Mouse (Mus musculus) neural tube, embryonic 15.5 days (tissue): ENCODE measurements around the gene Rpl13. TPM values are rescaled to one million over a fixed set of nuclear protein-coding genes. Genes with fewer than 3 reads are reported as not detected.

Experiments used
- ATAC-seq: fragments of 200-750 bp; cut with Nextera tagmentation; 2 replicates; pipeline ENCODE4 v1.8.0; 2017; ENCODE audit warnings: mild to moderate bottlenecking, moderate TSS enrichment, moderate library complexity; ENCODE audit not compliant: low FRiP score
- H3K27ac ChIP-seq: fragments of 300-500 bp; sonication (generic); replicated peaks from 2 replicates; pipeline ENCODE4 v1.5.1; 2015; ENCODE audit warnings: mild to moderate bottlenecking, inconsistent platforms
- H3K27me3 ChIP-seq: fragments of 300-500 bp; sonication (generic); replicated peaks from 2 replicates; pipeline ENCODE4 v1.6.1; 2015; ENCODE audit warnings: inconsistent platforms
- H3K36me3 ChIP-seq: fragments of 300-500 bp; sonication (generic); 2 replicates; pipeline ENCODE4 v1.6.1; 2015; ENCODE audit warnings: inconsistent platforms
- H3K4me1 ChIP-seq: fragments of 300-500 bp; sonication (generic); 2 replicates; pipeline ENCODE4 v1.6.1; 2015; ENCODE audit warnings: inconsistent platforms
- H3K4me2 ChIP-seq: fragments of 300-500 bp; sonication (generic); 2 replicates; pipeline ENCODE4 v1.6.1; 2015; ENCODE audit warnings: inconsistent platforms, mild to moderate bottlenecking, moderate library complexity
- H3K4me3 ChIP-seq: fragments of 300-500 bp; sonication (generic); replicated peaks from 2 replicates; pipeline ENCODE4 v1.5.1; 2015; ENCODE audit warnings: mild to moderate bottlenecking, inconsistent platforms
- H3K9ac ChIP-seq: fragments of 300-500 bp; sonication (generic); replicated peaks from 2 replicates; pipeline ENCODE4 v1.6.1; 2015; ENCODE audit warnings: mild to moderate bottlenecking, inconsistent platforms
- H3K9me3 ChIP-seq: fragments of 300-500 bp; sonication (generic); replicated peaks from 2 replicates; pipeline ENCODE4 v1.6.1; 2016; ENCODE audit warnings: inconsistent platforms
- WGBS: fragments of 180-500 bp; shearing (Covaris S2); methylation state at CpG from one replicate; pipeline ENCODE4 v1.1.7; 2015; ENCODE audit warnings: mixed read lengths; 5-methylcytosine and 5-hydroxymethylcytosine counted together
- polyA plus RNA-seq: library from polyadenylated mRNA; unstranded; fragments of >200 nt; fragmentation: Nextera tagmentation; extraction: Ambion mirVana; gene quantifications from 2 replicates; pipeline ENCODE4 v1.2.1, GENCODE M21; 2015

Gene Rpl13
- polyA plus RNA-seq, 1 experiment from 2014 or later = 659 TPM

DNA sequence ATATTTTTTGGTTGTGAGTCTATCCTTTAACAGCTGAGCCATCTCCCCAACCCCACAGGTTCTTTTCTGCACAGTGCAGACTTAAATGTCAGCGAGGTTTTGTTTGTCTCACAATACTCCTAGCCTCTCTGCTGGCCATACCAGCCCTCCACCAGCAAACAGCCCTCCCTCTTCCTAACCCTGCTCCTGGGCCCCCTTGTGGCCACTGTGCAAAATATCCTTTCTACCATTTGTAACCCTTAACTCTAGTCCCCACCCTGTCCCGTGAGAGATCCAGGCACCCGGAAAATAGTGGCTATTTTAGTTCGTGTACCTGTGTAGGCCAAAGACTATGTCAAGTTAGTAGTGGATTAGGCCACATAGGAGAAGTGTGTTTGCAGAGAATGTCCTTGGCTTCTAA lies 8.5 kb downstream of the Rpl13 start:
- Histone ChIP-seq H3K36me3 (peaks cover 1% of the 10 kb centered on the region), H3K27ac (no peak overlapping the region), H3K4me2 (no peak overlapping the region), H3K4me1 (no peaks in the 10 kb centered on the region), H3K27me3 (peaks cover 1% of the 10 kb centered on the region), H3K9ac (no peak overlapping the region), H3K9me3 (no peaks in the 10 kb centered on the region), H3K4me3 (no peak overlapping the region)
- WGBS = 29% methylated on average over 4 of the region's 4 CpGs
- ATAC-seq = no peak

- no peak overlapping the region for H3K4me2 ChIP-seq
- H3K9ac ChIP-seq = no peak overlapping the region
- no peaks in the 10 kb centered on the region for H3K9me3 ChIP-seq
- 77% methylated on average over 9 of the region's 9 CpGs for WGBS
- H3K27me3 ChIP-seq = peaks cover 24% of the 10 kb centered on the region
- H3K27ac ChIP-seq = no peak overlapping the region
- no peak overlapping the region for H3K4me3 ChIP-seq
- no peak for ATAC-seq
- peaks cover 15% of the 10 kb centered on the region for H3K4me1 ChIP-seq
- no peaks in the 10 kb centered on the region for H3K36me3 ChIP-seq
Measured at GRCm38 (mm10) chr8:123112892-123113291, 10.7 kb downstream of the Rpl13 start.

DNA sequence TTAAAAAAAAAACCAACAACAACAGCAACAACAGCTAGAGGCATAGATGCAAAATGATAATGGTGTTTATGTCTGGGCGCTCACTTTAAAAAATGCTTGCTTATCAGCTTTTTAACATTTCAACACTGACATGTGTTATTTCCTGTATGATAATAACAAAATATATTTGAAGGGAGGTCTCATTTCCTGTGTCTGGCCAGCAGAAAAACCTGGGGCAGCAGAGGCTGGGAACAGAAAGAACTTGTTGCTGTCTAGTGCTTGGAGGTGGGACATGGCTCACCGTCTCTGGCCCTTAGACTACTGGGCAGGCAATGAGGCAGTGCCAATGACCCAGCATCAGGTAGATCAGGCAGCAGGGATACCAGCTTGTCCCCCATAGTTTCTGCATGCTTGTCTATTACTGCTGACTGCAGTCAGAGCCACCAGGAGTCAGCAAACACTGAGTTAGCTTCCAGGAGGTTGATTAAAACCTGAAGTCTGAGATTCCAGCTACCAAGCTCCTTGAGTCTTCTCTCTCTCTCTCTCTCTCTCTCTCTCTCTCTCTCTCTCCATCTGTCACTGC lies 11.8 kb downstream of the Rpl13 start:
- H3K36me3 ChIP-seq = no peaks in the 10 kb centered on the region
- H3K27me3 ChIP-seq = peaks cover 35% of the 10 kb centered on the region
- ATAC-seq = no peak
- no peak overlapping the region for H3K4me2 ChIP-seq
- peaks cover 18% of the 10 kb centered on the region for H3K4me1 ChIP-seq
- H3K27ac ChIP-seq = no peak overlapping the region
- WGBS = 71% methylated on average over 2 of the region's 2 CpGs
- no peaks in the 10 kb centered on the region for H3K9me3 ChIP-seq
- H3K9ac ChIP-seq = no peak overlapping the region
- H3K4me3 ChIP-seq = no peak overlapping the region

DNA sequence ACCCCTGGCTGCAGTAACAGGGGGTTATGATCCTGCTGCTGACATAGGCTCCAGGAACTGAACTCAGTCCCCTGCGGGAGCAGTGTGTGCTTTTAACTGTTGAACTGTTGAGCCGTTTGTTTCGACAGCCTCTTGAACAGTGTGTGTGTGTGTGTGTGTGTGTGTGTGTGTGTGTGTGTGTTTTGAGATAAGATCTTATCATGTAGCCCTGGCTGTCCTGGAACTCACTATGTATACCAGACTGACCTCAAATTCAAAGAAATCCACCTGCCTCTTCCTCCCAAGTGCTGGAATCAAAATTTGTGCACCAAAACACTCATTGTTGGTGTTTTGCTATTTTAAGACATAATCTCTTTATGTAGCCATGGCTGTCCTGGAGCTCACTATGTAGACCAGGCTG lies 12.5 kb downstream of the Rpl13 start:
- H3K36me3 ChIP-seq = no peaks in the 10 kb centered on the region
- WGBS = 49% methylated on average over 3 of the region's 3 CpGs
- no peak overlapping the region for H3K27ac ChIP-seq
- no peak for ATAC-seq
- H3K27me3 ChIP-seq = peaks cover 41% of the 10 kb centered on the region
- no peak overlapping the region for H3K9ac ChIP-seq
- H3K4me3 ChIP-seq = no peak overlapping the region
- peaks cover 18% of the 10 kb centered on the region for H3K4me1 ChIP-seq
- H3K9me3 ChIP-seq = no peaks in the 10 kb centered on the region
- no peak overlapping the region for H3K4me2 ChIP-seq

GRCm38 (mm10) chr8:123117127-123117731 lies 15.1 kb downstream of the Rpl13 start, which contains the start of gene Cpne7:
Gene Cpne7, plus strand, starts transcription at chr8:123117374.
- Histone ChIP-seq H3K9ac (peak within 1 kb of the TSS; percentile 51), H3K36me3 (no peaks in the 10 kb centered on the region), H3K4me3 (peak within 1 kb of the TSS; percentile 47), H3K27me3 (peaks cover 52% of the 10 kb centered on the region), H3K4me2 (peak within 1 kb of the TSS; percentile 89), H3K4me1 (peaks cover 18% of the 10 kb centered on the region), H3K27ac (no peak within 1 kb of the TSS), H3K9me3 (no peaks in the 10 kb centered on the region)
- peak; percentile 28; the same call in 1 of the 2 replicates for ATAC-seq
- WGBS = under 1% methylated on average over 51 of the region's 51 CpGs

DNA sequence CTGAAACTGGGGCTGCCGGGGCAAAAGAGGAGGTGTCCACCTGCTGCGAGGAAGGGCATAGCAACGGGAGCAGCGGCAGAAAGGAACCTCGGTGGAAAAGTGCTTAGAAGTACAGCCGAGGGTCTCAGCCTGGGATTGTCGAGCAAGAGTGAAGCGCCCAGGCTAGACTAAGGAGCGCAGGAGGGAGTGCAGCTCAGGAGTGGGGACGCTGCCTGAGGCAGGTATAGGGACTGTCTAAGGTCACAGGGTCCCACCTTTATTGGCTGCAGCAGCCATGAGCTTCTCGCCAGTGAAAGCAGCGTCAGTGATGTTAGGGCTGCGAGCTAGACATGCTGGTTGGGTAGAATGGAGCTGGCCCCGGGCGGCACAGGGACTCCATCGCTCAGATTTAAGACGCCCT lies 15.6 kb downstream of the Rpl13 start:
- ATAC-seq = no peak
- peak overlapping the region; percentile 51 for H3K9ac ChIP-seq
- no peaks in the 10 kb centered on the region for H3K36me3 ChIP-seq
- H3K4me3 ChIP-seq = peak overlapping the region; percentile 47
- WGBS = 2% methylated on average over 17 of the region's 17 CpGs
- H3K27me3 ChIP-seq = peaks cover 57% of the 10 kb centered on the region
- peak overlapping the region; percentile 89 for H3K4me2 ChIP-seq
- no peak overlapping the region for H3K27ac ChIP-seq
- H3K4me1 ChIP-seq = peaks cover 18% of the 10 kb centered on the region
- H3K9me3 ChIP-seq = no peaks in the 10 kb centered on the region

- Histone ChIP-seq H3K4me3 (no peak overlapping the region), H3K4me1 (peaks cover 11% of the 10 kb centered on the region), H3K27me3 (peaks cover 62% of the 10 kb centered on the region), H3K9me3 (no peaks in the 10 kb centered on the region), H3K4me2 (no peak overlapping the region), H3K9ac (no peak overlapping the region), H3K36me3 (no peaks in the 10 kb centered on the region), H3K27ac (no peak overlapping the region)
- ATAC-seq = no peak
- 76% methylated on average over 9 of the region's 9 CpGs for WGBS
Measured at GRCm38 (mm10) chr8:123122059-123122458, 19.9 kb downstream of the Rpl13 start.

DNA sequence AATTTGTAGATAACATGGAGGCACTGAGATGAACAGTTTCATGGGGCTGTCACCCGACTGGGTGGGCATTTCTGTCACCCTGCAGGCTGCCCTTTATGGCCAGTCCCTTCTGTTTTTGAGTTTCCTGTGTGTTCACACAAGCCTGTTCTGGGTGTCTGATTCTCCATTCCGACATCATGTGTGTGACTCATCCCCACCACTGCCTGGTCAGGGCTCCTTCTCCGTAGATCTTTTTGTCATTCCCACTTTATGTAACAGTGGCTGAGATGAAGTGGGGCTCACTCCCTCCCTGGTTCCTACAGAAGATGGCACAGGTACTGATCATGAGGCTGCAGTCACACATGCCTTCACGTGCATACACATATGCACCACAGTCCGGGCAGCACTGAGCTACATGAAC lies 20.5 kb downstream of the Rpl13 start:
- H3K27me3 ChIP-seq = peaks cover 61% of the 10 kb centered on the region
- no peak for ATAC-seq
- no peak overlapping the region for H3K4me3 ChIP-seq
- no peak overlapping the region for H3K9ac ChIP-seq
- H3K27ac ChIP-seq = no peak overlapping the region
- H3K4me1 ChIP-seq = peaks cover 5% of the 10 kb centered on the region
- 85% methylated on average over 5 of the region's 5 CpGs for WGBS
- H3K4me2 ChIP-seq = no peak overlapping the region
- no peaks in the 10 kb centered on the region for H3K9me3 ChIP-seq
- no peaks in the 10 kb centered on the region for H3K36me3 ChIP-seq

DNA sequence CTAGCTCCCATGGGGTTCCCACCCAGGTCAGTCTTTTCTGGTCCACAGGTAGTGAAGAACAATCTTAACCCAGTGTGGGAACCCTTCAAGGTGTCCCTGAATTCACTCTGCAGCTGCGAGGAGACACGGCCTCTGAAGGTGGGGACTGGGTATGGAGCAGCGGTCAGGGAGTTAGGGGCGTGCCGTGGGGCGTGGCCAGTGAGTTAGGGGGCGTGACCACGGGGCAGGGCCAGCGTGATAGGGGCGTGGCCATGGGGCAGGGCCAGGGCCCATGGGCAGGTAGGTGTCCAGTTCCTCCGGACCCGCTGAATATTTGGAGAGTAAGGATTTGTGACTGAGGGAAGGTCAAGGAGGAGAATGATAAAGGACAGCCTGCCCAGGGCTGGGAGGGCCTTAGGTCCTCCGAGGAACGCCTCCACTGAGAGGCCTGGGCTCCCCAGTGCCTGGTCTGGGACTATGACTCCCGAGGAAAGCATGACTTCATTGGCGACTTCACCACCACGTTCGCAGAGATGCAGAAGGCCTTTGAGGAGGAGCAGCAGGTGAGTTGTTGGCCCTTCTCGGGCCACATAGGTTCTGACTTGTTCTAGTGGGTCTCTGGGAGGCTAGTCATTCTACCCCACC lies 24.2 kb downstream of the Rpl13 start:
- Histone ChIP-seq H3K27me3 (peaks cover 38% of the 10 kb centered on the region), H3K4me3 (no peak overlapping the region)
- 5% methylated on average over 19 of the region's 19 CpGs for WGBS

DNA sequence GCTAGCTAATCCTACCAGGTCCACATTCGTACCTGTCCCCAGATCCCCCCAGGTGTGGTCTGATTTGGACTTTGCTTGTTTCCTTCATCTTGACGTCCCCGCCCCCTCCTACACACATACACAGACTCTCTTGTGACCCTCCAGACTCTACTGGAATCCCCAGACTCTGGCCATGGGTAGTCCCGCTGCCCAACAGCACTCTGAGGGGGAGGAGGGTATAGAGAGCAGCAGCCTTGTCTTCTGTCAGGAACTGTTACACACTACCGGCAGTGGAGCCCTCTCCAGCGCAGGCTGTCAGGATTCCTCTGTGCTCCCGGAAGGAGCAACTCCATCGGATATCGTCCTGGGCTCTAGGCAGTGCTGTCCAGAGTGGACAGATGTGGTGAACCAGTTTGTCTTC lies 28.9 kb downstream of the Rpl13 start:
- no peaks in the 10 kb centered on the region for H3K9me3 ChIP-seq
- peaks cover 20% of the 10 kb centered on the region for H3K27me3 ChIP-seq
- H3K4me1 ChIP-seq = peaks cover 15% of the 10 kb centered on the region
- H3K36me3 ChIP-seq = no peaks in the 10 kb centered on the region
- H3K4me3 ChIP-seq = no peak overlapping the region
- 71% methylated on average over 9 of the region's 9 CpGs for WGBS
- H3K9ac ChIP-seq = no peak overlapping the region
- ATAC-seq = no peak
- no peak overlapping the region for H3K4me2 ChIP-seq
- no peak overlapping the region for H3K27ac ChIP-seq

More for the DNA sequence above, 24.2 kb downstream of the Rpl13 start:
- Histone ChIP-seq H3K4me2 (no peak overlapping the region), H3K9me3 (no peaks in the 10 kb centered on the region), H3K9ac (no peak overlapping the region), H3K4me1 (no peaks in the 10 kb centered on the region; the same call in 1 of the 2 replicates), H3K36me3 (no peaks in the 10 kb centered on the region), H3K27ac (no peak overlapping the region)
- no peak for ATAC-seq

DNA sequence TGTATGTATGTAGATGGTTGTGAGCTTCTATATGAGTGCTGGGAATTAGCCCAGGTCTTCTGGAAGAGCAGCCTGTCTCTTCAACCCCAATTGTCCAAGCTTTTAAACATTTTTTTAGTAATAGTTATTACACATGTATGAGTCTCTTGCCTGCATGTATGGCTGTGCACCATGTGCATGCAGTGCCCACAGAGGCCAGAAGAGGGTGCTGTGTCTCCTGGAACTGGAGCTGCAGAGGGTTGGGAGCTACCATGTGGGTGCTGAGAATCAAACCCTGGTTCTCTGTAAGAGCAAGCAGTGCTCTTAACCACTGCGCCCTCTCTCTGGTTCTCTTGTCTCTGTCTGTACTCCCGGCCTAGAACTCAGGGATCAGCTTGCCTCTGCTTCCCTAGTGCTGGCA lies 30.8 kb downstream of the Rpl13 start:
- Histone ChIP-seq H3K9me3 (no peaks in the 10 kb centered on the region), H3K4me3 (no peak overlapping the region), H3K4me1 (peaks cover 21% of the 10 kb centered on the region), H3K4me2 (no peak overlapping the region), H3K36me3 (no peaks in the 10 kb centered on the region), H3K27me3 (peaks cover 6% of the 10 kb centered on the region; the same call in 1 of the 2 replicates), H3K9ac (no peak overlapping the region), H3K27ac (no peak overlapping the region)
- no peak for ATAC-seq
- WGBS = 94% methylated on average over 2 of the region's 2 CpGs

GRCm38 (mm10) chr8:123134149-123134713 lies 32.1 kb downstream of the Rpl13 start:
- 92% methylated on average over 11 of the region's 11 CpGs for WGBS
- H3K4me2 ChIP-seq = no peak overlapping the region
- no peak overlapping the region for H3K4me3 ChIP-seq
- no peak overlapping the region; the same call in 1 of the 2 replicates for H3K9ac ChIP-seq
- no peaks in the 10 kb centered on the region for H3K36me3 ChIP-seq
- H3K27me3 ChIP-seq = peaks cover 5% of the 10 kb centered on the region; the same call in 1 of the 2 replicates
- H3K4me1 ChIP-seq = peaks cover 24% of the 10 kb centered on the region
- H3K9me3 ChIP-seq = no peaks in the 10 kb centered on the region
- ATAC-seq = no peak
- no peak overlapping the region for H3K27ac ChIP-seq
